Mouse (Mus musculus): Measurements from ENCODE around the gene Pla2g5.

- TF ChIP-seq CTCF (IDR thresholded peaks at IDR 0.05; ENCODE audit: low read depth) (no peak), EP300 (IDR thresholded peaks at IDR 0.05; ENCODE audit: low read depth) (no peak)
Observed at GRCm38 (mm10) chr4:138905624-138906337, 42.5 kb upstream of the Pla2g5 start.
